Comparison of ENCODE assay signal across 24 mouse cellular contexts in genomic region chr14:56550960-56551359, GRCm38 (mm10). TPM values are rescaled to one million over a fixed set of nuclear protein-coding genes. Genes with fewer than 3 reads are reported as not detected.
DNase-seq lines count a peak whose midpoint lies in the region; TF ChIP-seq lines count a peak whose summit lies in the region.
"Had no signal": no experiment of that assay in that cellular context is flagged by ENCODE, and none has a peak within 500 bp of the region (broad histone marks: within the 10 kb centered on the region; RNA-seq: fewer than 3 reads in every experiment).

No protein-coding gene starts in this region.

- WGBS in cerebellum, adult 2 months, result 12% methylated on average over 4 of the region's 4 CpGs

- H3K27ac ChIP-seq in ES-Bruce4 (ENCODE audit: insufficient read depth, low read length), result no peak overlapping the region
- H3K27ac ChIP-seq in cerebellum, adult 2 months (ENCODE audit: insufficient read depth, low read length), result peak overlapping the region; percentile 20; the same call in 1 of the 2 replicates
- H3K27ac ChIP-seq: embryonic facial prominence, embryonic 15.5 days; forebrain, embryonic 12.5 days; hindbrain, postnatal 0 days; intestine, embryonic 15.5 days; limb, embryonic 12.5 days; midbrain, embryonic 12.5 days; neural tube, embryonic 12.5 days had no signal

- no peak overlapping the region for H3K4me3 ChIP-seq in ES-Bruce4 (ENCODE audit: low read depth, low read length)
- no peak overlapping the region for H3K4me3 ChIP-seq in cerebellum, adult 2 months (replicated peaks; ENCODE audit: insufficient read depth, low read depth, low read length)
- H3K4me3 ChIP-seq: embryonic facial prominence, embryonic 15.5 days; forebrain, embryonic 12.5 days; intestine, embryonic 15.5 days; limb, embryonic 12.5 days; megakaryocyte, embryonic 14.5 days; midbrain, embryonic 12.5 days; myocyte; neural tube, embryonic 12.5 days had no signal

- no peak for TF ChIP-seq POLR2A in ES-Bruce4 (IDR thresholded peaks at IDR 0.05; ENCODE audit: insufficient read depth, low read length)
- no peak; the same call in 1 of the 2 replicates for TF ChIP-seq POLR2A in cerebellum, adult 2 months (IDR thresholded peaks at IDR 0.05; ENCODE audit: borderline replicate concordance, insufficient read depth, low read length)

- DNase-seq in ZHBTc4 (ENCODE audit: low read depth, low spot score), result peak; percentile 34
- DNase-seq in cerebellum, adult 2 months, result peak; percentile 80 to 94
- peak; percentile 78 to 79 for DNase-seq in cerebellum, postnatal 14 days
- DNase-seq in testis, postnatal 10 days (ENCODE audit: low spot score), result no peak
- no peak for DNase-seq in lung, adult 18-20 months
- no peak for DNase-seq in left cerebral cortex, adult 8-10 months (ENCODE audit: low spot score in 2 of 2)
- DNase-seq: adrenal gland, postnatal 10 days; forebrain, postnatal 0 days; kidney, adult 2 months; kidney, postnatal 14 days; lung, postnatal 4 days; right cerebral cortex, adult 18-20 months; right cerebral cortex, postnatal 4 days; thymus, postnatal 4 days had no signal

- no peaks in the 10 kb centered on the region for H3K27me3 ChIP-seq in ES-Bruce4 (ENCODE audit: control insufficient read depth, insufficient read depth, low read length, poor library complexity, severe bottlenecking)
- no peaks in the 10 kb centered on the region for H3K27me3 ChIP-seq in cerebellum, adult 2 months (ENCODE audit: control insufficient read depth, insufficient read depth, low read length)
- H3K27me3 ChIP-seq: embryonic facial prominence, embryonic 15.5 days; forebrain, embryonic 12.5 days; intestine, embryonic 15.5 days; limb, embryonic 12.5 days; megakaryocyte, embryonic 14.5 days; midbrain, embryonic 12.5 days; neural tube, embryonic 12.5 days had no signal

- H3K36me3 ChIP-seq in ES-Bruce4 (ENCODE audit: control insufficient read depth, insufficient read depth, low read length, poor library complexity, severe bottlenecking), result peaks cover 5% of the 10 kb centered on the region; the same call in 1 of the 2 replicates

- peaks cover 5% of the 10 kb centered on the region; the same call in 1 of the 2 replicates for H3K9me3 ChIP-seq in ES-Bruce4 (replicated peaks; ENCODE audit: control insufficient read depth, insufficient read depth, low read length, poor library complexity, severe bottlenecking)
- H3K9me3 ChIP-seq: embryonic facial prominence, embryonic 15.5 days; forebrain, embryonic 12.5 days; intestine, embryonic 15.5 days; limb, embryonic 12.5 days; megakaryocyte, embryonic 14.5 days; midbrain, embryonic 12.5 days; neural tube, embryonic 12.5 days had no signal

- TF ChIP-seq CTCF in ES-Bruce4 (IDR thresholded peaks at IDR 0.05; ENCODE audit: low read depth, low read length), result no peak
- TF ChIP-seq CTCF in cerebellum, adult 2 months (IDR thresholded peaks at IDR 0.05; ENCODE audit: borderline replicate concordance, insufficient read depth, low read depth, low read length), result no peak

- H3K9ac ChIP-seq in ES-Bruce4 (ENCODE audit: low read depth, poor library complexity, severe bottlenecking), result no peak overlapping the region
- H3K9ac ChIP-seq: embryonic facial prominence, embryonic 15.5 days; forebrain, embryonic 12.5 days; forebrain, postnatal 0 days; intestine, embryonic 15.5 days; limb, embryonic 12.5 days; midbrain, embryonic 12.5 days; neural tube, embryonic 12.5 days had no signal

- peak; percentile 57; the same call in 1 of the 2 replicates for TF ChIP-seq EP300 in ES-Bruce4 (IDR thresholded peaks at IDR 0.05; ENCODE audit: insufficient read depth, low read depth, low read length)

- no peaks in the 10 kb centered on the region for H3K4me1 ChIP-seq in ES-Bruce4 (ENCODE audit: control insufficient read depth, insufficient read depth, low read length)
- H3K4me1 ChIP-seq in cerebellum, adult 2 months (ENCODE audit: control insufficient read depth, insufficient read depth, low read length), result peaks cover 15% of the 10 kb centered on the region
- H3K4me1 ChIP-seq: embryonic facial prominence, embryonic 15.5 days; forebrain, embryonic 12.5 days; intestine, embryonic 15.5 days; limb, embryonic 12.5 days; megakaryocyte, embryonic 14.5 days; midbrain, embryonic 12.5 days; neural tube, embryonic 12.5 days had no signal

RNA-seq across cellular contexts. Expression of gene Cenpj, which starts 24.3 kb away (rescaled TPM):
- 18.5 and 22.5 TPM in 2 replicates for polyA plus RNA-seq in ES-Bruce4 (2011; ENCODE audit: insufficient read depth, insufficient read length, low read depth, missing spikeins)
- polyA plus RNA-seq in cerebellum, adult 2 months (2012; rRNA removed), result 3.2 and 4.1 TPM in 2 replicates
- 1 to 10 TPM; 2.1 to 3.7 (median 3.2) TPM for total RNA-seq in left cerebral cortex, adult 8-10 months (2022)

RNA-seq across cellular contexts. Expression of gene Parp4, which starts 24.5 kb away (rescaled TPM):
- 12.7 and 13.7 TPM in 2 replicates for polyA plus RNA-seq in ES-Bruce4 (2011; ENCODE audit: insufficient read depth, insufficient read length, low read depth, missing spikeins)
- 10.2 and 10.9 TPM in 2 replicates for polyA plus RNA-seq in cerebellum, adult 2 months (2012; rRNA removed)
- total RNA-seq in left cerebral cortex, adult 8-10 months (2022), result 1 to 10 TPM; 7.1 to 8.6 (median 7.6) TPM

Comparison
In these comparisons a context has a peak if more than half of its experiments do, and no peak if none do; other contexts are left out.
1. DNase-seq: peak in ZHBTc4 (single experiment), cerebellum, adult 2 months (2 of 2) and cerebellum, postnatal 14 days (2 of 2); none in testis, postnatal 10 days (single experiment), lung, adult 18-20 months (0 of 2) and left cerebral cortex, adult 8-10 months (0 of 2).